Mouse (Mus musculus): Measurements from ENCODE around the gene Srp14.

The Srp14 gene

GRCm38 (mm10) chr2:118490241-118491091, 11.0 kb upstream of the Srp14 start:
- DNase-seq (ENCODE audit: low read depth, low spot score): peak; percentile 68

GRCm38 (mm10) chr2:118487806-118488205, 8.3 kb upstream of the Srp14 start:
- no peak for DNase-seq (ENCODE audit: low read depth, low spot score)

DNA sequence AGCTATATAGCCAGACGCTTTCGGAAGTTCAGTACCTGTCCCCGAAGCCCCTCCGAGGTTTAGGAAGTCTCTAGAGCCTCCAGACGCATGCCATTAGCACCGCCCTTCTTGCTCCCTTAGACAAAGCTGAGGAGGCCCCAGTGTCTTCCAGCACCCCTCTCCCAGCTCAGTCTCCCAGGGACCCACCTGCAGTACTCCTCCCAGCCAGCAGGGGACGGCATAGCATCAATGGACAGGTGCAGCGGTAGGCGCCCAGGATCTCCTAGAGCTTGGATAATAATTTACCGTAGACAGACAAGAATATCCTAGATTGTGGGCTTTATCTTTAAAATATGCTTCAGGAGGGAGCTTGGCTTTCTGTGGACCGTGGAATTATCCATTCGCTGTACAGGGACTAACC, 7.4 kb upstream of the Srp14 start:
- peak; percentile 42 for DNase-seq (ENCODE audit: low read depth, low spot score)

DNA sequence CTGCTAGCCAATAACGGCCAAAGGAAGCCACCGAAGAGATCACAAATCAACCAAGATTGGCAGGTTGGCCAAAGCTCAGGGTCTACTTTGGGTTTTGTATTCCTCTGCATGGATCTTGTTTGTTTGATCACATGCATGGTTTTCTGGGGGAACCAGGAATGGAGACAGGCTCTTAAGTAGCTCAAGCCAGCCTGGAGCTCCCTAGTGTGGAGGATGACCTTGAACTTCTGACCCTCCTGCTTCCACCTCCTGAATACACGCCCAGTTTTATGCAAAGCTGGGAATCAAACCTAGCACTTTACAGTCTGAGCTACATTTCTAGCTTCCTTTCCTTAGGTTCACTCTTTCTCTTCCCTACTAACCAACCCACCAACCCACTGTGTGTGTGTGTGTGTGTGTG, 5.9 kb upstream of the Srp14 start:
- no peak for DNase-seq (ENCODE audit: low read depth, low spot score)

- no peak for DNase-seq (ENCODE audit: low read depth, low spot score)
Observed at GRCm38 (mm10) chr2:118484386-118484898, 4.9 kb upstream of the Srp14 start.

DNA sequence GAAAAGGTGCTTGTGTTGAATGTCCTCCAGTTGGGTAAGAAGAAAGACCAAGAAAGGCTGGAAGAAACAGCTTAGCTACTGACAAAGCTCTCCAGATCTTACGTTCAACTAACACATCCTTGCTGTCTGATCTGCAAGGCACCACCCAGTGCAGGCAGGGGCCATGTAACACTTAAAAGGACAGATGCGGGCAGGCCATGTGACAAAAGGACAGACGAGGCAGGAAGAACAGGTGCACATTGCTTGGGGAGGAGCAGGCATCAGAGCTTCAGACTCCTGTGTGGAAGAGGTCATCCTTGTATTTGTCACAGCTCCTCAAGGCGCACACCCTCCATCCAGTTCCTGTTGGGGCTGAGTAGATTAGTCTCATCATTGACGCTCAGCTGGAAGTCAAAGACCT, 3.5 kb upstream of the Srp14 start:
- no peak for DNase-seq (ENCODE audit: low read depth, low spot score)

DNA sequence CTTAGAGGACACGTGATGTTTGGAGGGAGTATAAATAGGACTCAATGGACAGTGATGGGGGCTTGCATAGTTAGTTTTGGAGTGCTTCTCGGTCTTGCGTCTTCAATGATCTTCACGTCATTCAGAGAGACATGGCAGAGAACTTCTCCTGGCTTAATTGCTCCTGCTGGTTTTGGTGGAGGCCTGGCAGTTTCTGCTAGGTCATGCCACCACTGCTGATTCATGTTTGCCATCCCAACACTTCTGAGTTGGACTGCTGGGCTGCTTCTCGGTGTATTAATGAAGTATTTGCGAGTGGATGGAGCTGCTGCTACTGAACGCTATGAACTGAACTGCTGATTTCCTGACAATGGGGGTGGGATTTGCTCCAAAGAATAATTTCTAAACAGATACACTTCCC, 1.4 kb upstream of the Srp14 start:
- DNase-seq (ENCODE audit: low read depth, low spot score): no peak

DNA sequence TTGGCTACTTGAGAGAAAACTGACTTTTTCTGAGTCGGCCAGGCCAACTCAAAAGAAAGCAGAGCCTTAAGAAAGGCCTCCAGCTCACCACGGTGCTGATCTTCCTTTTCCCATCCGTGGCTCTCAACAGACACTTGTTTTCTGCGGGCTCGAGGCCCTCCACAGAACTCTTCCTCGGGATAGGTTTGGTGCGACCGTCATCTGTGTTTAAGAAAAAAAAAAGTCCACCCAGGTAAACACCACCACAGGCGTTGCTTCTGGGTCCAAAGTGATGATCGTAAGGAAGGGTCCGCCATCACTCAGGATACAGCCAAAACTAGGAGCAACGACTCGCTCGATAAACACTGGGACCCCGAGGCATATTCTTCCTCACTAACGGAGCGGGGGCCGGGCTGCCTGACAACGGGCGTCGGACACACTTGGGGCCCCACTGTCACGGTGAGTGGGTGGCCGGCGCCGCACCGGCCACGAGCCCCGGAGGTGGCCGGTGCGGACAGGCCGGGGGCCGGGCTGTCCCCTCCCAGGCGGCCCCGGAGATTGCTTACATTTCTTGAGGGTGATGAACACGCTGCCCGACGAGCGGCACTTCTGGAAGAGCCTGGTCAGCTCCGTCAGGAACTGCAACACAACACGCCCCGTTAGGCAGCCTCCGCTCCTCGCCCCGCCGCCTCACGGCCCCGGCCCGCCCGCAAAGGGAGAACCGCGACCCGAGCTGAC, 520 bp downstream of the Srp14 start:
- DNase-seq (ENCODE audit: low read depth, low spot score): no peak

DNA sequence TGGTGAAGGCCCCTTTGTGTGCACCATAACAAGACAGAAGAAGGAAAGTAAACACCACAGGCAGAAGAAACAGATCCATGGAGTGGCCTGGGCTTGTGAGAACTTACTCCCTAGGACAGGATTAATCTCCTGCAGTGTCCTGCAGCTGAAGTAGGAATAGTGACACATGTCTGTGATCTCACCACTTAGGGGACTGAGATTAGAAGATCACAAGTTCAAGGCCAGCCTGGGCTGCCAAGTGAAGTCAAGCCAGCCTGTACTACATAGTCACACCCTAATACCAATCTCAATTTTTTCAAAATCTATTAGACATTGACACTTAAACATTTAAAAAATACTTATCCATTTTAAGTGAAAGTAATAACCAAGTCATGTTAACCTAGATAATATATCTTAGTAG, 11.2 kb downstream of the Srp14 start:
- no peak for DNase-seq (ENCODE audit: low read depth, low spot score)

GRCm38 (mm10) chr2:118466601-118467000, 12.9 kb downstream of the Srp14 start:
- no peak for DNase-seq (ENCODE audit: low read depth, low spot score)

DNA sequence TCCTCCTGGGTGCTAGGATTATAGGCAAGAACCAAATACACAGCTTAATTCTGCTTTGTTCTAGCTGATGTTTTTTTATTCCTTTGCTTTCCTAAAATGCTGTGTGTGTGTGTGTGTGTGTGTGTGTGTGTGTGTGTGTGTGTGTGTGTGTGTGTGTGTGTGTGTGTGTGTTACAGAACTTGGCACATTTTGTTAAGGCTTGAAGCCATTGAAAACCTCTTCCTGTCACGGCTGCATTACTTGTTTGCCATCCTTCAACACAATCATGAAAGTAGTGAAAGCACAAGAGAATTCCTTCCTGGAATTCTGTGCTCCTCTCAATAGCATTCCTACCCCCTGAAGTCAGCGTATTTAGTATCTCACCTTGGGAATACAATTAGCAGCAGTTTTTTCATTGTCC, 13.6 kb downstream of the Srp14 start:
- no peak for DNase-seq (ENCODE audit: low read depth, low spot score)

DNA sequence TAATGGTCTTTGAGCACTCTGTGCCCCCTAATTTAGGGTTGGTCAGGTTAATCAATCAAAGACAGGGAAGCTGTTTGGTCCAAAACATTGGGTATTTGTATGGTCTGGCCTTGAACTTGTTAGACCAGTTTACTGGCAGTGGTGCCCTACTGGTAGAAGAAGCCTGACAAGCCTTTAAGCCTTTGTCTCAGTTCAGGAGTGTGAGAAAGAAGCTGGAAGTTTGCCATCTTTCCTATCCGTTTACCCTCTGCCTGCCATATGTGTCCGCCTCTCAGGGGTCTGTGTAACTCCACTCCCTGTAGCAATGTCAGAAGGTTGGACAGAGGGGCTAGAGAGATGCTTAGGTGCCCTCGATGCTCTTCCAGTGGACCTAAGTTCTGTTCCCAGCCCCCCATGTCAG, 15.1 kb downstream of the Srp14 start:
- DNase-seq (ENCODE audit: low read depth, low spot score): no peak

DNA sequence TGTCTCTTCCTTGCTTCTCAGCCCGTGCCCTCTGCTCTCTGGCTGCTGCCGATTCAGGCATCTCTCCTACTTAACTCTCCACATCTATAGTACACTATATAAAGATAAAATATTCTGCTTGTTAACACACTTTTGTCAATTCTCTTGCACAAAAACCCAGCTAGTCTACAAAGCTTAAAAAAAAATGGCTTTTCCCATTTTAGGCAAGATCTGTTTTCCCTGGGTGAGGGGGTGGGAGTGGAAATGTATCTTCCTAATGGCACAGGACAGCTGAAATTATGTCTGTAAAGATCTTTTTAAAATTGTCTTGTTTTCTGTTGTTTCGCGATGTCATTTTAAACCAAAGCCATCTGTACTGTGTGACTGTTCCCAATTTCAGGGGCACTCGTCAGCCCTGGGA, 16.0 kb downstream of the Srp14 start:
- no peak for DNase-seq (ENCODE audit: low read depth, low spot score)

- no peak for DNase-seq (ENCODE audit: low read depth, low spot score)
Observed at GRCm38 (mm10) chr2:118461480-118462165, 17.9 kb downstream of the Srp14 start.

GRCm38 (mm10) chr2:118457463-118458261, 21.8 kb downstream of the Srp14 start:
- DNase-seq (ENCODE audit: low read depth, low spot score): no peak

GRCm38 (mm10) chr2:118457029-118457428, 22.5 kb downstream of the Srp14 start:
- no peak for DNase-seq (ENCODE audit: low read depth, low spot score)

DNA sequence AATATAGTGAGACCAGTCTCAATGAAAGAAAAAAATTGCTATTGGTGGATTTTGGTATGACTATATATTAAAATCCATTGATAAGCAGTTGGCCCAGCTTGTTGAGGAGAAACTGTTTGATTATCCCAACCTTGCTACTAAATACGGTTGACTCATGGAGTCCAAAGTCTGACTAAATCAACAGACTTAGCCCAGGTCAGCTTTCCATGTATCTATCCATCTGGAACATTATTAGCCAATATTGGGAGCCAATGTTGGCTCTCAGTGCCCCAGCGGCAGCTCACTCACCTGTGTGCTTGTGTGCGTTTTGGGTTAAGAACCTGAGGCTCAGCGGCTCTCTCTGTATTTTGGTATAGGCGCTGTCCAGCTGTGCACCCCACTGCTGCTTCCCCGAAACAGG, 28.5 kb downstream of the Srp14 start:
- no peak for DNase-seq (ENCODE audit: low read depth, low spot score)

DNA sequence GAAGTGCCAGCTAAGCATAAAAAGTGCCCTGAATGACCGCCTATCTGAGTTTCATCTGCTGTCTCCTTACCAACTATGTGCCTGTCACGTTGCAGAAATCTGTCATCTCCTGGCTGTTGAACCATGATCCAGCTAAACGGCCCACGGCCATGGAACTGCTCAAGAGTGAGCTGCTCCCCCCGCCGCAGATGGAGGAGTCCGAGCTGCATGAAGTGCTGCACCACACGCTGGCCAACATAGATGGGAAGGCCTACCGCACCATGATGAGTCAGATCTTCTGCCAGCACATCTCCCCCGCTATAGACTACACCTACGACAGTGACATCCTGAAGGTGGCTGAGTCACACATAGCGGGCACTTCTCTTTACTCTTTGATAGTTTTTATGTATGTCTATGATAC, 31.3 kb downstream of the Srp14 start:
- no peak for DNase-seq (ENCODE audit: low read depth, low spot score)

DNA sequence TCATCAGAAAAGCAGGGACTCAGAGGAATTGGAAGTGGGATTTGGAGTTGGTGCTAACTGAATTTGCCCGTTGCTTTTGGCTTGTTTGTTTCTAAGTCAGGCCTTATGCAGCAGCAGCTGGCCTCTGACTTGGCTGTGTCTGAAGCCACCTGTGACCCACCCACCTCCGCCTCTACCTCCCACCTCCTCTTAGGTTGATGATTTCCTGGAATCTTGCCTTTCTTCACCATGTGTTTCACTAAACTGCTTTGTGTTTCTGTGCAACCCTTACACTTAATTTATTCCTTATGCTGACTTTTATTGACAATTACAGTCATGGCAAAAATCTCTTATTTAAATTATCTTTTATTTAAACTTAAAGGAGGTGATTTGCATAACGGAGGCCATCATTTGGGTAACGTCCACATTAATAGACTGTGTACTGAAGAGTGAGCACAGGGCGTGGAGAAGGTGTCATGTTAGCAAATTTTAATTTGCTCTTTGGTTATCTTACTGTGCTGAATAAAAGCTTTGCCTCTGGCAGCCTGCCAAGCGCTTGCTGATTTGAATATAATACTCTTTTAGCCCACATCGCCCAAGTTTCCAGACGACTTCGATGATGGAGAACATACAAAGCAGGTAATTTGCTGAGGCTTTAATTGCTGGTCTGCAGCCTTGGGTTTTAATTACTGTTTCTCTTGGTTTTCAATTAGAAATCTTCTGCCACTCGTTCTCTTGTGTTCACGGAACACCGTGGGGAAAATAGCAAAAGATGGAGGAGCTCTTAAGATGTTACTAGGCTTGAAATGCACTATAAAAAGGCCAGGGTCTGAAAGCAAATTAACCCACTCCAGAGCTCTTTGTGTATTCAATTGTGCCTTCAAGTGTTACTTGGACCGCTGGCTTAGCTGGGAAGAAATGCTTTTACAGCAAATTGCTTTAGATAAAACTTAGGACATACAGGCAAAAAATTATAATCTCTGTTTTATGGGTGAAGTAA, 33.5 kb downstream of the Srp14 start:
- no peak for DNase-seq (ENCODE audit: low read depth, low spot score)

GRCm38 (mm10) chr2:118442723-118443122, 36.8 kb downstream of the Srp14 start:
- DNase-seq (ENCODE audit: low read depth, low spot score): no peak

Measured in skeletal muscle tissue, adult 2 months (tissue).